Mouse (Mus musculus): ENCODE data around the gene Gm26602.
"Not testable (repeated sequence)": the region's sequence is repeated elsewhere in the genome, so short reads cannot be mapped to it uniquely, and the experiment has no call there.

DNA sequence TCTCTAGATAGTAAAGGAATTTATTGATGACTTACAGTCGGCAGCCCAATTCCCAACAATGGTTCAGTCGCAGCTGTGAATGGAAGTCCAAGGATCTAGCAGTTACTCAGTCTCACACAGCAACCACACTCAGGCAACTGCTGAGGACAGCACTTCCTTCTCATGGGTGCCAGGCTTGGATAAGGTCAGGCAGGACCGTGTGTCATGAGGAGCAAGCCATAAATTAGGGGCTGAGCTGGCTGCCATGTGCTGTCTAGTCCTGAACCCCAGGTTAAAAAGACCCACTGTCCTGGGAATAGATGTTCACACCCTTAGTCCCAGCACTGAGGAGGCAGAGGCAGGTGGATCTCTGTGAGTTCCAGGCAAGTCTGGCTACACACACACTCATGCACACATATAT lies 25.7 kb upstream of the Gm26602 start:
- TF ChIP-seq CTCF, EP300 (IDR thresholded peaks at IDR 0.05): not testable (repeated sequence)

Data from lung, postnatal 0 days (tissue).